Mouse (Mus musculus): ENCODE results near the gene Kif26b.

- TF ChIP-seq CTCF (IDR thresholded peaks at IDR 0.05) (no peak), EP300 (IDR thresholded peaks at IDR 0.05) (no peak)
These were observed 185.3 kb downstream of the Kif26b start for GRCm38 (mm10) chr1:178714209-178714608.
